Mouse (Mus musculus): Measurements from ENCODE around the gene B3gnt4. TPM values are rescaled to one million over a fixed set of nuclear protein-coding genes. Genes with fewer than 3 reads are reported as not detected.
A peak's percentile ranks its signal among the peaks of the same experiment; 100 is the strongest.
"Not testable (repeated sequence)": the region's sequence is repeated elsewhere in the genome, so short reads cannot be mapped to it uniquely, and the experiment has no call there.

The B3gnt4 gene
- total and polyA plus RNA-seq, 2 experiments from 2014 or later = not detected

GRCm38 (mm10) chr5:123507936-123508723 is 2.1 kb upstream of the B3gnt4 start:
- Histone ChIP-seq H3K27ac (ENCODE audit: low read depth) (no peak overlapping the region), H3K4me3 (ENCODE audit: low read depth, low read length) (peak overlapping the region; percentile 55), H3K4me2 (ENCODE audit: low read depth, low read length) (peak overlapping the region; percentile 79), H3K4me1 (ENCODE audit: control insufficient read depth, insufficient read depth) (peaks cover 14% of the 10 kb centered on the region), H3K27me3 (ENCODE audit: control insufficient read depth, insufficient read depth, low read length) (peaks cover 33% of the 10 kb centered on the region), H3K9me3 (replicated peaks; ENCODE audit: control insufficient read depth, low read length) (no peaks in the 10 kb centered on the region), H3K36me3 (replicated peaks; ENCODE audit: control insufficient read depth, insufficient read depth, low read length) (peaks cover 8% of the 10 kb centered on the region; the same call in 1 of the 2 replicates), H3K9ac (replicated peaks; ENCODE audit: low read depth, low read length) (peak overlapping the region; percentile 43; the same call in 1 of the 2 replicates)
- ATAC-seq (ENCODE audit: insufficient read depth, low read depth) = peak; percentile 82
- TF ChIP-seq CTCF (IDR thresholded peaks at IDR 0.05; ENCODE audit: low read depth) (no peak), EP300 (IDR thresholded peaks at IDR 0.05; ENCODE audit: low read depth) (no peak)
- peak; percentile 60 for DNase-seq (ENCODE audit: low spot score)
- WGBS = under 1% methylated on average over 57 of the region's 59 CpGs

GRCm38 (mm10) chr5:123508921-123509320 is 1.3 kb upstream of the B3gnt4 start:
- no peak for TF ChIP-seq EP300 (IDR thresholded peaks at IDR 0.05; ENCODE audit: low read depth)
- TF ChIP-seq CTCF (IDR thresholded peaks at IDR 0.05; ENCODE audit: low read depth) = no peak
- H3K27ac ChIP-seq (ENCODE audit: low read depth) = no peak overlapping the region
- H3K4me2 ChIP-seq (ENCODE audit: low read depth, low read length) = peak overlapping the region; percentile 79
- H3K9ac ChIP-seq (replicated peaks; ENCODE audit: low read depth, low read length) = peak overlapping the region; percentile 43; the same call in 1 of the 2 replicates
- peaks cover 28% of the 10 kb centered on the region for H3K27me3 ChIP-seq (ENCODE audit: control insufficient read depth, insufficient read depth, low read length)
- DNase-seq (ENCODE audit: low spot score) (no peak), ATAC-seq (ENCODE audit: insufficient read depth, low read depth) (no peak)
- peaks cover 14% of the 10 kb centered on the region for H3K4me1 ChIP-seq (ENCODE audit: control insufficient read depth, insufficient read depth)
- peak overlapping the region; percentile 55 for H3K4me3 ChIP-seq (ENCODE audit: low read depth, low read length)
- 9% methylated on average over 12 of the region's 12 CpGs for WGBS
- H3K36me3 ChIP-seq (replicated peaks; ENCODE audit: control insufficient read depth, insufficient read depth, low read length) = peaks cover 8% of the 10 kb centered on the region; the same call in 1 of the 2 replicates
- no peaks in the 10 kb centered on the region for H3K9me3 ChIP-seq (replicated peaks; ENCODE audit: control insufficient read depth, low read length)

- not testable (repeated sequence) for H3K27ac ChIP-seq (ENCODE audit: low read depth); H3K4me3 ChIP-seq (ENCODE audit: low read depth, low read length); ATAC-seq (ENCODE audit: insufficient read depth, low read depth); H3K9me3 ChIP-seq (replicated peaks; ENCODE audit: control insufficient read depth, low read length); DNase-seq (ENCODE audit: low spot score); H3K4me2 ChIP-seq (ENCODE audit: low read depth, low read length); H3K9ac ChIP-seq (replicated peaks; ENCODE audit: low read depth, low read length)
- WGBS = 81% methylated on average over 3 of the region's 3 CpGs
- Histone ChIP-seq H3K4me1 (ENCODE audit: control insufficient read depth, insufficient read depth) (peaks cover 14% of the 10 kb centered on the region), H3K36me3 (replicated peaks; ENCODE audit: control insufficient read depth, insufficient read depth, low read length) (peaks cover 31% of the 10 kb centered on the region), H3K27me3 (ENCODE audit: control insufficient read depth, insufficient read depth, low read length) (peaks cover 28% of the 10 kb centered on the region)
These were observed 1.2 kb downstream of the B3gnt4 start for GRCm38 (mm10) chr5:123511426-123511825.

- no peaks in the 10 kb centered on the region for H3K9me3 ChIP-seq (replicated peaks; ENCODE audit: control insufficient read depth, low read length)
- ATAC-seq (ENCODE audit: insufficient read depth, low read depth) (no peak), DNase-seq (ENCODE audit: low spot score) (no peak)
- H3K4me2 ChIP-seq (ENCODE audit: low read depth, low read length) = no peak overlapping the region
- peaks cover 21% of the 10 kb centered on the region for H3K27me3 ChIP-seq (ENCODE audit: control insufficient read depth, insufficient read depth, low read length)
- H3K27ac ChIP-seq (ENCODE audit: low read depth) = no peak overlapping the region
- H3K4me1 ChIP-seq (ENCODE audit: control insufficient read depth, insufficient read depth) = peaks cover 14% of the 10 kb centered on the region
- TF ChIP-seq EP300 (IDR thresholded peaks at IDR 0.05; ENCODE audit: low read depth) (no peak), CTCF (IDR thresholded peaks at IDR 0.05; ENCODE audit: low read depth) (no peak)
- H3K4me3 ChIP-seq (ENCODE audit: low read depth, low read length) = no peak overlapping the region
- 72% methylated on average over 3 of the region's 3 CpGs for WGBS
- H3K36me3 ChIP-seq (replicated peaks; ENCODE audit: control insufficient read depth, insufficient read depth, low read length) = peaks cover 38% of the 10 kb centered on the region
- 0 out of 2 replicates have a peak overlapping the region, but pooled peaks have one; percentile 4 for H3K9ac ChIP-seq (replicated peaks; ENCODE audit: low read depth, low read length)
These were observed 1.8 kb downstream of the B3gnt4 start for GRCm38 (mm10) chr5:123512102-123512501.

GRCm38 (mm10) chr5:123514871-123515270 is 4.6 kb downstream of the B3gnt4 start:
- H3K36me3 ChIP-seq (replicated peaks; ENCODE audit: control insufficient read depth, insufficient read depth, low read length) = peaks cover 63% of the 10 kb centered on the region
- H3K4me1 ChIP-seq (ENCODE audit: control insufficient read depth, insufficient read depth) = no peaks in the 10 kb centered on the region

More at GRCm38 (mm10) chr5:123514871-123515270, 4.6 kb downstream of the B3gnt4 start:
- no peak for ATAC-seq (ENCODE audit: insufficient read depth, low read depth)
- no peak for DNase-seq (ENCODE audit: low spot score)
- 89% methylated on average over 5 of the region's 5 CpGs for WGBS
- H3K27ac ChIP-seq (ENCODE audit: low read depth) = no peak overlapping the region
- no peaks in the 10 kb centered on the region for H3K27me3 ChIP-seq (ENCODE audit: control insufficient read depth, insufficient read depth, low read length)
- no peak overlapping the region for H3K9ac ChIP-seq (replicated peaks; ENCODE audit: low read depth, low read length)
- H3K9me3 ChIP-seq (replicated peaks; ENCODE audit: control insufficient read depth, low read length) = no peaks in the 10 kb centered on the region
- TF ChIP-seq CTCF (IDR thresholded peaks at IDR 0.05; ENCODE audit: low read depth) = no peak
- TF ChIP-seq EP300 (IDR thresholded peaks at IDR 0.05; ENCODE audit: low read depth) = no peak
- no peak overlapping the region for H3K4me3 ChIP-seq (ENCODE audit: low read depth, low read length)
- H3K4me2 ChIP-seq (ENCODE audit: low read depth, low read length) = no peak overlapping the region
